8 mouse cellular contexts compared by ENCODE assay signal in the genomic region with DNA sequence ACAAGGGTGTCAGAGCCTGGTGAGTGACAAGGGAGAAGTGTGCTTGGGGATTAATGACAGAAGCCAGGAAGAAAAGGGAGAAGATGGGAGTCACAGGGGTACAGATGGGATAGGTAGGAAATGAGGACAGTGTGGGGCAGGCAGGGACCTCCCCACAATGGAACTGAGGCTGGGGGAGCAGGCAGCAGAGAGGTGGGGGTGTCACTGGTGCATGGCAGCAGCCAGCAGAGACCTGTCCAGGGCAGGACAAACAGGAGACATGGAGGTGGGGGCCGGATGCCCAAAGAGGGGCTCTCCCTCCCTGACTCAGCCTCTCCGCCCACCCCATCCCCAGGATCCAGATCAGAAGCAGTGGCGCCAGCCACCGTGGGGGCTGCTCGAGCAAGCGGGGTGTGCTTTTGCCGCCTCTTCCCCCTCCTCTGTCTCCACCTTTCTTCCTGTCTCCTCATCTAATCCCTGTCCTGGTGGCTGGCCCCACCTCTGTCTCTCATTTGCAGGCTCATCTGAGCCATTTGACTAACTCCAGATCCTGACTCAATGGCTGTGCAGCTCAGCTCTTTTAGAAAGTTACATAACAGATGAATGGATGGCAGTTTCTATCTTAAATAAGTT. TPM values are rescaled to one million over a fixed set of nuclear protein-coding genes. Genes with fewer than 3 reads are reported as not detected.
A peak's percentile ranks its signal among the peaks of the same experiment; 100 is the strongest.
DNase-seq lines count a peak whose midpoint lies in the region; ATAC-seq and TF ChIP-seq lines count a peak whose summit lies in the region.

No protein-coding gene starts in this region.

- H3K9me3 ChIP-seq in kidney, embryonic 14.5 days (ENCODE audit: control insufficient read depth, low read length) = no peaks in the 10 kb centered on the region
- no peaks in the 10 kb centered on the region for H3K9me3 ChIP-seq in E14TG2a.4 (ENCODE audit: low read length)
- H3K9me3 ChIP-seq in forebrain, embryonic 11.5 days (ENCODE audit: control insufficient read depth, low read length) = no peaks in the 10 kb centered on the region
- H3K9me3 ChIP-seq in intestine, postnatal 0 days (ENCODE audit: control insufficient read depth) = no peaks in the 10 kb centered on the region

- H3K4me2 ChIP-seq in kidney, embryonic 14.5 days (replicated peaks; ENCODE audit: low read depth, low read length) = 0 out of 2 replicates have a peak overlapping the region, but pooled peaks have one; percentile 1
- H3K4me2 ChIP-seq in forebrain, embryonic 11.5 days (ENCODE audit: low read depth, low read length, severe bottlenecking) = no peak overlapping the region
- H3K4me2 ChIP-seq in intestine, postnatal 0 days (replicated peaks; ENCODE audit: low read depth) = 0 out of 2 replicates have a peak overlapping the region, but pooled peaks have one; percentile 1
- peak overlapping the region; percentile 78 for H3K4me2 ChIP-seq in myocyte (ENCODE audit: low read depth)

- H3K4me3 ChIP-seq in kidney, embryonic 14.5 days (ENCODE audit: low read length) = no peak overlapping the region
- peak overlapping the region; percentile 65 for H3K4me3 ChIP-seq in E14TG2a.4 (replicated peaks; ENCODE audit: low read length)
- no peak overlapping the region for H3K4me3 ChIP-seq in forebrain, embryonic 11.5 days (ENCODE audit: low read depth, low read length)
- H3K4me3 ChIP-seq in intestine, postnatal 0 days (ENCODE audit: low read depth, low read length) = no peak overlapping the region
- no peak overlapping the region for H3K4me3 ChIP-seq in myocyte

- ATAC-seq in kidney, embryonic 14.5 days (ENCODE audit: low FRiP score, low TSS enrichment) = peak; percentile 24; the same call in 1 of the 2 replicates
- 0 out of 2 replicates have a peak, but pooled peaks have one; percentile 31 for ATAC-seq in forebrain, embryonic 11.5 days (replicated peaks; ENCODE audit: low FRiP score)
- ATAC-seq in intestine, postnatal 0 days = no peak

- no peaks in the 10 kb centered on the region for H3K79me2 ChIP-seq in myocyte (ENCODE audit: control insufficient read depth, insufficient read depth)

- WGBS in kidney, embryonic 14.5 days = 10% methylated on average over 6 of the region's 7 CpGs
- 4% methylated on average over 7 of the region's 7 CpGs for WGBS in forebrain, embryonic 11.5 days
- WGBS in intestine, postnatal 0 days = 3% methylated on average over 5 of the region's 7 CpGs

- no peaks in the 10 kb centered on the region for H3K27me3 ChIP-seq in kidney, embryonic 14.5 days (ENCODE audit: control insufficient read depth, insufficient read depth, low read length)
- H3K27me3 ChIP-seq in E14TG2a.4 (ENCODE audit: insufficient read depth, low read length) (no peaks in the 10 kb centered on the region), myocyte (ENCODE audit: control insufficient read depth, insufficient read depth, insufficient read length) (no peaks in the 10 kb centered on the region)
- no peaks in the 10 kb centered on the region for H3K27me3 ChIP-seq in forebrain, embryonic 11.5 days (ENCODE audit: control insufficient read depth, insufficient read depth, low read length)
- H3K27me3 ChIP-seq in intestine, postnatal 0 days (replicated peaks; ENCODE audit: control insufficient read depth, insufficient read depth, low read length) = no peaks in the 10 kb centered on the region

- TF ChIP-seq POLR2A in myocyte (IDR thresholded peaks at IDR 0.05; ENCODE audit: insufficient read length, low read depth) = peak; percentile 28

- no peak overlapping the region for H3K9ac ChIP-seq in kidney, embryonic 14.5 days (ENCODE audit: low read depth, low read length)
- H3K9ac ChIP-seq in forebrain, embryonic 11.5 days (ENCODE audit: low read length) = peak overlapping the region; percentile 24
- peak overlapping the region; percentile 23; the same call in 1 of the 2 replicates for H3K9ac ChIP-seq in intestine, postnatal 0 days (ENCODE audit: low read depth, low read length)

- peaks cover 23% of the 10 kb centered on the region for H3K4me1 ChIP-seq in kidney, embryonic 14.5 days (ENCODE audit: control insufficient read depth, insufficient read depth, low read length)
- peaks cover 84% of the 10 kb centered on the region for H3K4me1 ChIP-seq in E14TG2a.4 (replicated peaks; ENCODE audit: low read depth, low read length)
- peaks cover 4% of the 10 kb centered on the region; the same call in 1 of the 2 replicates for H3K4me1 ChIP-seq in forebrain, embryonic 11.5 days (replicated peaks; ENCODE audit: control insufficient read depth, insufficient read depth, low read length)
- 0 out of 2 replicates have a peak, but pooled peaks cover 6% of the 10 kb centered on the region for H3K4me1 ChIP-seq in intestine, postnatal 0 days (replicated peaks; ENCODE audit: control insufficient read depth, insufficient read depth, low read length)

- DNase-seq in kidney, adult 8-10 months = no peak
- DNase-seq in forebrain, embryonic 11.5 days (ENCODE audit: low spot score) = no peak
- DNase-seq in gastrocnemius, adult 18-20 months (ENCODE audit: low spot score) = no peak
- DNase-seq in spleen, adult 12 weeks (ENCODE audit: low spot score) = no peak

- no peak overlapping the region for H3ac ChIP-seq in myocyte (ENCODE audit: control insufficient read depth, insufficient read length)

- TF ChIP-seq CTCF in E14TG2a.4 (conservative IDR thresholded peaks at IDR 0.05; ENCODE audit: low read length) = no peak
- TF ChIP-seq CTCF in intestine, postnatal 0 days (IDR thresholded peaks at IDR 0.05; ENCODE audit: low read depth) = no peak

- no peak overlapping the region; the same call in 1 of the 2 replicates for H3K27ac ChIP-seq in kidney, embryonic 14.5 days (ENCODE audit: low read depth, low read length)
- no peak overlapping the region for H3K27ac ChIP-seq in forebrain, embryonic 11.5 days (ENCODE audit: low read depth, low read length)
- H3K27ac ChIP-seq in intestine, postnatal 0 days (ENCODE audit: low read depth, low read length) = no peak overlapping the region

- peaks cover 34% of the 10 kb centered on the region for H3K36me3 ChIP-seq in kidney, embryonic 14.5 days (ENCODE audit: control insufficient read depth, insufficient read depth, low read length)
- H3K36me3 ChIP-seq in E14TG2a.4 (ENCODE audit: insufficient read depth, low read length) (peaks cover 44% of the 10 kb centered on the region), myocyte (ENCODE audit: control insufficient read depth, insufficient read depth) (peaks cover 11% of the 10 kb centered on the region)
- peaks cover 7% of the 10 kb centered on the region for H3K36me3 ChIP-seq in forebrain, embryonic 11.5 days (ENCODE audit: control insufficient read depth, insufficient read depth, low read length)
- peaks cover 34% of the 10 kb centered on the region for H3K36me3 ChIP-seq in intestine, postnatal 0 days (ENCODE audit: control insufficient read depth, insufficient read depth)

TF ChIP-seq in myocyte, 11 proteins besides CTCF, POLR2A, EP300 and RAD21:
- TF ChIP-seq POLR2AphosphoS2 (IDR thresholded peaks at IDR 0.05; ENCODE audit: insufficient read length, low read depth) (peak; percentile 94), TCF12 (IDR thresholded peaks at IDR 0.05; ENCODE audit: insufficient read depth, poor library complexity, severe bottlenecking) (no peak)

RNA-seq across cellular contexts. Expression of gene Ccdc97, which starts 8.3 kb away (rescaled TPM):
- polyA plus RNA-seq in kidney, embryonic 14.5 days (2014; fragmentation: Nextera tagmentation; extraction: Ambion mirVana) = 24.8 and 32.4 TPM in 2 replicates
- 37.8 and 41.2 TPM in 2 replicates for polyA plus RNA-seq in forebrain, embryonic 11.5 days (2014; fragmentation: Nextera tagmentation; extraction: Ambion mirVana)
- 15.9 and 16.5 TPM in 2 replicates for polyA plus RNA-seq in intestine, postnatal 0 days (2015; fragmentation: Nextera tagmentation; extraction: Ambion mirVana)
- 44.5 TPM for polyA plus RNA-seq in myocyte (2012; fragmentation: generic; extraction: Trizol)
- total RNA-seq in gastrocnemius, adult 18-20 months (2021) = 10 to 100 TPM; 42.1 to 43.5 TPM

RNA-seq across cellular contexts. Expression of gene Tgfb1, which starts 23.8 kb away (rescaled TPM):
- 3.8 and 5.1 TPM in 2 replicates for polyA plus RNA-seq in kidney, embryonic 14.5 days (2014; fragmentation: Nextera tagmentation; extraction: Ambion mirVana)
- polyA plus RNA-seq in forebrain, embryonic 11.5 days (2014; fragmentation: Nextera tagmentation; extraction: Ambion mirVana) = 1.1 and 1.6 TPM in 2 replicates
- polyA plus RNA-seq in intestine, postnatal 0 days (2015; fragmentation: Nextera tagmentation; extraction: Ambion mirVana) = 1.7 and 2.2 TPM in 2 replicates
- 78.2 TPM for polyA plus RNA-seq in myocyte (2012; fragmentation: generic; extraction: Trizol)
- total RNA-seq in gastrocnemius, adult 18-20 months (2021) = 1 to 10 TPM; 3.9 to 7.8 TPM

RNA-seq across cellular contexts. Expression of gene B9d2, which starts 30.0 kb away (rescaled TPM):
- 33.6 and 36.5 TPM in 2 replicates for polyA plus RNA-seq in kidney, embryonic 14.5 days (2014; fragmentation: Nextera tagmentation; extraction: Ambion mirVana)
- 30.4 and 35.1 TPM in 2 replicates for polyA plus RNA-seq in forebrain, embryonic 11.5 days (2014; fragmentation: Nextera tagmentation; extraction: Ambion mirVana)
- polyA plus RNA-seq in intestine, postnatal 0 days (2015; fragmentation: Nextera tagmentation; extraction: Ambion mirVana) = 12.4 and 12.6 TPM in 2 replicates
- polyA plus RNA-seq in myocyte (2012; fragmentation: generic; extraction: Trizol) = 40.7 TPM
- total RNA-seq in gastrocnemius, adult 18-20 months (2021) = 1 to 10 TPM; 7.3 to 7.8 TPM

RNA-seq across cellular contexts. Expression of gene Tmem91, which starts 35.7 kb away (rescaled TPM):
- polyA plus RNA-seq in kidney, embryonic 14.5 days (2014; fragmentation: Nextera tagmentation; extraction: Ambion mirVana) = 1.8 and 2.5 TPM in 2 replicates
- 2.7 and 3.2 TPM in 2 replicates for polyA plus RNA-seq in forebrain, embryonic 11.5 days (2014; fragmentation: Nextera tagmentation; extraction: Ambion mirVana)
- polyA plus RNA-seq in intestine, postnatal 0 days (2015; fragmentation: Nextera tagmentation; extraction: Ambion mirVana) = 0.61 and 1.3 TPM in 2 replicates
- polyA plus RNA-seq in myocyte (2012; fragmentation: generic; extraction: Trizol) = 0.40 TPM
- not detected for total RNA-seq in gastrocnemius, adult 18-20 months (2021)

RNA-seq across cellular contexts. Expression of gene Hnrnpul1, which starts 43.9 kb away (rescaled TPM):
- polyA plus RNA-seq in kidney, embryonic 14.5 days (2014; fragmentation: Nextera tagmentation; extraction: Ambion mirVana) = 65.6 and 86.2 TPM in 2 replicates
- 83.8 and 87.5 TPM in 2 replicates for polyA plus RNA-seq in forebrain, embryonic 11.5 days (2014; fragmentation: Nextera tagmentation; extraction: Ambion mirVana)
- polyA plus RNA-seq in intestine, postnatal 0 days (2015; fragmentation: Nextera tagmentation; extraction: Ambion mirVana) = 32.1 TPM in 2 replicates
- polyA plus RNA-seq in myocyte (2012; fragmentation: generic; extraction: Trizol) = 76.2 TPM
- 10 to 100 TPM; 69.1 to 73.4 TPM for total RNA-seq in gastrocnemius, adult 18-20 months (2021)

Comparison
In these comparisons a context has a peak if more than half of its experiments do, and no peak if none do; other contexts are left out.
1. RNA of gene Tgfb1, which starts 23.8 kb away (polyA plus RNA-seq): 78.2 TPM in myocyte (single experiment); 3.8 to 5.1 TPM in kidney, embryonic 14.5 days, 1.7 to 2.2 TPM in intestine, postnatal 0 days and 1.1 to 1.6 TPM in forebrain, embryonic 11.5 days; every median in the first group is over 10 times any median in the second.